Mouse (Mus musculus): Measurements from ENCODE around the gene Vmn2r118. TPM values are rescaled to one million over a fixed set of nuclear protein-coding genes. Genes with fewer than 3 reads are reported as not detected.

Gene Vmn2r118
- polyA plus RNA-seq (2014; fragmentation: Nextera tagmentation; extraction: Ambion mirVana): not detected in 2 replicates

GRCm38 (mm10) chr17:55625092-55625491 is at the start of gene Vmn2r118:
Gene Vmn2r118, minus strand, starts transcription at chr17:55625192.
- no peaks in the 10 kb centered on the region for H3K9me3 ChIP-seq (ENCODE audit: control insufficient read depth, low read depth, low read length)

GRCm38 (mm10) chr17:55661099-55661498 is 36.1 kb upstream of the Vmn2r118 start:
- Histone ChIP-seq H3K9ac (replicated peaks; ENCODE audit: low read depth, low read length) (no peak overlapping the region), H3K36me3 (ENCODE audit: control insufficient read depth, insufficient read depth, low read length) (peaks cover 4% of the 10 kb centered on the region; the same call in 1 of the 2 replicates), H3K27me3 (ENCODE audit: control insufficient read depth, insufficient read depth, low read length) (no peaks in the 10 kb centered on the region), H3K4me3 (ENCODE audit: low read depth, low read length) (no peak overlapping the region), H3K9me3 (ENCODE audit: control insufficient read depth, low read depth, low read length) (no peaks in the 10 kb centered on the region), H3K4me2 (replicated peaks; ENCODE audit: low read depth, low read length) (no peak overlapping the region), H3K27ac (ENCODE audit: low read length) (no peak overlapping the region), H3K4me1 (ENCODE audit: control insufficient read depth, insufficient read depth, low read length) (no peaks in the 10 kb centered on the region)
- WGBS: 73% methylated on average over 2 of the region's 2 CpGs
- no peak for ATAC-seq (ENCODE audit: insufficient number of reproducible peaks, insufficient read depth, low FRiP score, low read depth)

More at GRCm38 (mm10) chr17:55625092-55625491, at the start of gene Vmn2r118:
- 87% methylated on average over 3 of the region's 3 CpGs for WGBS
- Histone ChIP-seq H3K4me3 (ENCODE audit: low read depth, low read length) (no peak within 1 kb of the TSS), H3K9ac (replicated peaks; ENCODE audit: low read depth, low read length) (no peak within 1 kb of the TSS), H3K27me3 (ENCODE audit: control insufficient read depth, insufficient read depth, low read length) (no peaks in the 10 kb centered on the region), H3K36me3 (ENCODE audit: control insufficient read depth, insufficient read depth, low read length) (no peaks in the 10 kb centered on the region), H3K27ac (ENCODE audit: low read length) (no peak within 1 kb of the TSS), H3K4me2 (replicated peaks; ENCODE audit: low read depth, low read length) (no peak within 1 kb of the TSS), H3K4me1 (ENCODE audit: control insufficient read depth, insufficient read depth, low read length) (no peaks in the 10 kb centered on the region)
- ATAC-seq (ENCODE audit: insufficient number of reproducible peaks, insufficient read depth, low FRiP score, low read depth): no peak

GRCm38 (mm10) chr17:55590838-55591237 is 34.2 kb downstream of the Vmn2r118 start:
- Histone ChIP-seq H3K27me3 (ENCODE audit: control insufficient read depth, insufficient read depth, low read length) (no peaks in the 10 kb centered on the region), H3K4me1 (ENCODE audit: control insufficient read depth, insufficient read depth, low read length) (no peaks in the 10 kb centered on the region), H3K27ac (ENCODE audit: low read length) (no peak overlapping the region), H3K36me3 (ENCODE audit: control insufficient read depth, insufficient read depth, low read length) (no peaks in the 10 kb centered on the region), H3K4me3 (ENCODE audit: low read depth, low read length) (no peak overlapping the region), H3K4me2 (replicated peaks; ENCODE audit: low read depth, low read length) (no peak overlapping the region), H3K9ac (replicated peaks; ENCODE audit: low read depth, low read length) (no peak overlapping the region), H3K9me3 (ENCODE audit: control insufficient read depth, low read depth, low read length) (no peaks in the 10 kb centered on the region)
- ATAC-seq (ENCODE audit: insufficient number of reproducible peaks, insufficient read depth, low FRiP score, low read depth): no peak
- WGBS: 62% methylated on average over 1 of the region's 1 CpGs

- no peaks in the 10 kb centered on the region for H3K27me3 ChIP-seq (ENCODE audit: control insufficient read depth, insufficient read depth, low read length)
- no peak overlapping the region for H3K4me2 ChIP-seq (replicated peaks; ENCODE audit: low read depth, low read length)
- WGBS: 55% methylated on average over 2 of the region's 2 CpGs
- no peak overlapping the region for H3K4me3 ChIP-seq (ENCODE audit: low read depth, low read length)
- no peak overlapping the region for H3K9ac ChIP-seq (replicated peaks; ENCODE audit: low read depth, low read length)
- no peak overlapping the region for H3K27ac ChIP-seq (ENCODE audit: low read length)
- no peak for ATAC-seq (ENCODE audit: insufficient number of reproducible peaks, insufficient read depth, low FRiP score, low read depth)
- H3K36me3 ChIP-seq (ENCODE audit: control insufficient read depth, insufficient read depth, low read length): no peaks in the 10 kb centered on the region
- no peaks in the 10 kb centered on the region for H3K4me1 ChIP-seq (ENCODE audit: control insufficient read depth, insufficient read depth, low read length)
- no peaks in the 10 kb centered on the region for H3K9me3 ChIP-seq (ENCODE audit: control insufficient read depth, low read depth, low read length)
Measured at GRCm38 (mm10) chr17:55561774-55562173, 63.2 kb downstream of the Vmn2r118 start.

- H3K4me2 ChIP-seq (replicated peaks; ENCODE audit: low read depth, low read length): no peak overlapping the region
- H3K36me3 ChIP-seq (ENCODE audit: control insufficient read depth, insufficient read depth, low read length): no peaks in the 10 kb centered on the region
- H3K27me3 ChIP-seq (ENCODE audit: control insufficient read depth, insufficient read depth, low read length): no peaks in the 10 kb centered on the region
- 72% methylated on average over 1 of the region's 1 CpGs for WGBS
- H3K9ac ChIP-seq (replicated peaks; ENCODE audit: low read depth, low read length): no peak overlapping the region
- H3K4me1 ChIP-seq (ENCODE audit: control insufficient read depth, insufficient read depth, low read length): no peaks in the 10 kb centered on the region
- H3K27ac ChIP-seq (ENCODE audit: low read length): no peak overlapping the region
- no peak for ATAC-seq (ENCODE audit: insufficient number of reproducible peaks, insufficient read depth, low FRiP score, low read depth)
- H3K4me3 ChIP-seq (ENCODE audit: low read depth, low read length): no peak overlapping the region
- no peaks in the 10 kb centered on the region for H3K9me3 ChIP-seq (ENCODE audit: control insufficient read depth, low read depth, low read length)
Measured at GRCm38 (mm10) chr17:55548476-55548875, 76.5 kb downstream of the Vmn2r118 start.

Other genes starting within 250 kb of the Vmn2r118 start
- gene St6gal2, start 179.8 kb downstream of the Vmn2r118 start, polyA plus RNA-seq (2014; fragmentation: Nextera tagmentation; extraction: Ambion mirVana): 5.7 and 6.9 TPM in 2 replicates
- gene Pot1b, start 87.4 kb upstream of the Vmn2r118 start, polyA plus RNA-seq (2014; fragmentation: Nextera tagmentation; extraction: Ambion mirVana): 9.9 and 11.2 TPM in 2 replicates
- 0.35 and 0.56 TPM in 2 replicates for gene Adgre4, start 124.8 kb upstream of the Vmn2r118 start, polyA plus RNA-seq (2014; fragmentation: Nextera tagmentation; extraction: Ambion mirVana)

Measured in stomach, embryonic 14.5 days (tissue).